ENCODE assay signal across 12 mouse cellular contexts in the genomic region with DNA sequence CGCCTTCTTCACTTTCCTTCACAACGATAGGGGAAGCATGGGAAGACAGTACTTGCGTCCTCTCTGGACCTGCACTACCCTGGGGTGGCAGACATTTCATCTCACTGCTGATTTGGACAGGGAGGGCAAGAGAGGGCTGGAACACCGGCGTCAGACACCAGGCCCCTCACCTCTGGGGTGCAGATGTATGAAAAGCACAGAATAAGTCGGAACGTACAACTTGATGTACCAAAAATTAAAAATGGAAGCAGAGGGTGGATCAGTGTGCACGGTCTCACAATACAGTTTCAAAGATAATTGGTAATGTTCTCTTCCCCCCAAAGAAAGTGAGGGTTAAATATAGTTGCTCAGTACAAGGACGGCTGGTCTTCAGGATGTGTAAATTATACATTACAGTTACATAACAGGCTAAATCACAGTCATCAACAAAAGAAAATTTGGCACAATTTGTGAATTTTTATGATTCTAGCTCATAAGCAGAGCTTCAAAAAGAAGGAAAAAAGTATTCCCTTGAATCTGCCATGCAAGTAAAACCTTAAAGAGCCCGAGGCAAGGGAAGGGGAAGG.
"Had no signal": no experiment of that assay in that cellular context is flagged by ENCODE, and none has a peak within 500 bp of the region (broad histone marks: within the 10 kb centered on the region; RNA-seq: fewer than 3 reads in every experiment).

No protein-coding gene starts in this region.

- H3K36me3 ChIP-seq: limb, embryonic 12.5 days; liver, embryonic 13.5 days; midbrain, embryonic 15.5 days; neural tube, embryonic 12.5 days had no signal

- H3K9ac ChIP-seq: limb, embryonic 12.5 days; liver, embryonic 13.5 days; liver, postnatal 0 days; midbrain, embryonic 15.5 days; neural tube, embryonic 12.5 days had no signal

- H3K9me3 ChIP-seq: limb, embryonic 12.5 days; liver, embryonic 13.5 days; midbrain, embryonic 15.5 days; neural tube, embryonic 12.5 days had no signal

- H3K27me3 ChIP-seq: limb, embryonic 12.5 days; liver, embryonic 13.5 days; midbrain, embryonic 15.5 days; neural tube, embryonic 12.5 days had no signal

- ATAC-seq: intestine, postnatal 0 days; liver, postnatal 0 days; lung, postnatal 0 days had no signal

- H3K4me3 ChIP-seq: limb, embryonic 12.5 days; liver, embryonic 13.5 days; midbrain, embryonic 15.5 days; neural tube, embryonic 12.5 days had no signal

- H3K4me1 ChIP-seq: liver, embryonic 13.5 days had no signal

- DNase-seq: kidney, adult 8-10 months; kidney, postnatal 25 days; liver; liver, embryonic 13.5 days; liver, postnatal 0 days; lung, postnatal 36 days; thymus, postnatal 36 days had no signal

- H3K27ac ChIP-seq: limb, embryonic 12.5 days; liver, embryonic 13.5 days; neural tube, embryonic 12.5 days had no signal

- H3K4me2 ChIP-seq: limb, embryonic 12.5 days; liver, embryonic 13.5 days; midbrain, embryonic 15.5 days; neural tube, embryonic 12.5 days had no signal
